Mouse (Mus musculus) G1E (cell line): ENCODE data around the gene Fcgr2b. TPM values are rescaled to one million over a fixed set of nuclear protein-coding genes. Genes with fewer than 3 reads are reported as not detected.

Source experiments
- ATAC-seq: 2 replicates; pipeline ENCODE4 v1.8.0; 2016; ENCODE audit warnings: mild to moderate bottlenecking; ENCODE audit not compliant: insufficient number of reproducible peaks, poor library complexity, low FRiP score, severe bottlenecking; ENCODE audit errors: extremely low read depth
- DNase-seq: peaks from one replicate; pipeline ENCODE4 v3.0.0; 2012; ENCODE audit warnings: low spot score
- H3K27me3 ChIP-seq: 2 replicates; pipeline ENCODE4 v1.6.1; 2012; ENCODE audit warnings: mild to moderate bottlenecking, low read length, inconsistent platforms; ENCODE audit not compliant: insufficient read depth
- H3K36me3 ChIP-seq: replicated peaks from 2 replicates; pipeline ENCODE3; 2012; ENCODE audit warnings: mild to moderate bottlenecking, inconsistent platforms
- H3K4me1 ChIP-seq: 2 replicates; pipeline ENCODE4 v1.6.1; 2012; ENCODE audit warnings: low read depth, low read length, inconsistent platforms, mixed read lengths; ENCODE audit not compliant: insufficient read depth
- H3K4me3 ChIP-seq: 2 replicates; pipeline ENCODE4 v1.5.1; 2012; ENCODE audit warnings: low read depth, mild to moderate bottlenecking, inconsistent platforms, low read length, moderate library complexity, mixed read lengths
- H3K9me3 ChIP-seq: replicated peaks from 2 replicates; pipeline ENCODE4 v1.6.1; 2012; ENCODE audit warnings: inconsistent platforms
- CTCF ChIP-seq: IDR thresholded peaks from 2 replicates; pipeline ENCODE4 v1.5.1; 2012; ENCODE audit warnings: low read depth, low read length, inconsistent platforms, mixed read lengths
- GATA1 ChIP-seq: IDR thresholded peaks from 2 replicates; pipeline ENCODE4 v1.6.1; 2012; ENCODE audit warnings: borderline replicate concordance, low read length, inconsistent platforms, mixed read lengths
- GATA2 ChIP-seq: IDR thresholded peaks from 2 replicates; pipeline ENCODE4 v1.6.1; 2012; ENCODE audit warnings: low read depth, low read length, inconsistent platforms, borderline replicate concordance
- POLR2AphosphoS5 ChIP-seq: IDR thresholded peaks from 2 replicates; pipeline ENCODE4 v1.6.1; 2012; ENCODE audit warnings: low read depth, low read length, inconsistent platforms; ENCODE audit not compliant: insufficient replicate concordance
- TAL1 ChIP-seq: conservative IDR thresholded peaks from 2 replicates; pipeline ENCODE4 v1.6.1; 2012; ENCODE audit warnings: low read depth, low read length, inconsistent platforms, mixed read lengths
- polyA plus RNA-seq: library from polyadenylated mRNA; stranded (reverse); fragments of >175 nt; gene quantifications from 2 replicates; pipeline ENCODE4 v1.2.3, GENCODE M21; 2012
- total RNA-seq, 2 experiments: library from RNA; stranded (forward) in 1 of 2; stranded (reverse) in 1 of 2; fragments of 200-1000 nt in 1 of 2; fragments of >200 nt in 1 of 2; fragmentation: Nextera tagmentation in 1 of 2; gene quantifications; 2 replicates each; pipeline ENCODE4 v1.2.3; 2014 to 2017

Fcgr2b gene
- 5.5 and 5.8 TPM in 2 replicates for total RNA-seq (2014; fragmentation: Nextera tagmentation)
- total RNA-seq (2017) = 20.5 and 22.1 TPM in 2 replicates
- polyA plus RNA-seq = 0.24 and 0.46 TPM in 2 replicates

- DNase-seq = no peak
- Histone ChIP-seq H3K4me1 (peaks cover 30% of the 10 kb centered on the region), H3K9me3 (no peaks in the 10 kb centered on the region), H3K27me3 (peaks cover 16% of the 10 kb centered on the region; the same call in 1 of the 2 replicates), H3K36me3 (no peaks in the 10 kb centered on the region), H3K4me3 (peak within 1 kb of the TSS; percentile 66)
- no peak for ATAC-seq
- TF ChIP-seq CTCF = no peak
- TF ChIP-seq TAL1 = no peak
- TF ChIP-seq GATA1 = no peak
- TF ChIP-seq POLR2AphosphoS5 = no peak
- no peak for TF ChIP-seq GATA2
Measured at GRCm38 (mm10) chr1:170976447-170976846, at the start of gene Fcgr2b. Gene Fcgr2b, minus strand, starts transcription at chr1:170976547.

- Histone ChIP-seq H3K4me1 (peaks cover 8% of the 10 kb centered on the region), H3K36me3 (no peaks in the 10 kb centered on the region), H3K9me3 (no peaks in the 10 kb centered on the region), H3K27me3 (peaks cover 28% of the 10 kb centered on the region), H3K4me3 (no peak overlapping the region)
- no peak for DNase-seq
- TF ChIP-seq GATA2 = no peak
- no peak for TF ChIP-seq POLR2AphosphoS5
- TF ChIP-seq GATA1 = no peak
- no peak for TF ChIP-seq TAL1
- TF ChIP-seq CTCF = no peak
- ATAC-seq = no peak
Measured at GRCm38 (mm10) chr1:171019311-171019950, 43.1 kb upstream of the Fcgr2b start.

- H3K9me3 ChIP-seq = no peaks in the 10 kb centered on the region
- H3K4me1 ChIP-seq = peaks cover 4% of the 10 kb centered on the region; the same call in 1 of the 2 replicates
- DNase-seq (no peak), ATAC-seq (no peak)
- H3K27me3 ChIP-seq = peaks cover 25% of the 10 kb centered on the region
- H3K4me3 ChIP-seq = no peak within 1 kb of the TSS
- TF ChIP-seq GATA2 = no peak
- TF ChIP-seq POLR2AphosphoS5 = no peak
- no peak for TF ChIP-seq GATA1
- no peak for TF ChIP-seq TAL1
- TF ChIP-seq CTCF = no peak
- H3K36me3 ChIP-seq = no peaks in the 10 kb centered on the region
Measured at GRCm38 (mm10) chr1:171018737-171019136, 42.4 kb upstream of the Fcgr2b start, which contains the start of gene Fcgr4. Gene Fcgr4, plus strand, starts transcription at chr1:171018920.

- Histone ChIP-seq H3K4me1 (peaks cover 4% of the 10 kb centered on the region; the same call in 1 of the 2 replicates), H3K36me3 (no peaks in the 10 kb centered on the region), H3K9me3 (no peaks in the 10 kb centered on the region), H3K4me3 (no peak overlapping the region), H3K27me3 (peaks cover 23% of the 10 kb centered on the region)
- DNase-seq (no peak), ATAC-seq (no peak)
- no peak for TF ChIP-seq POLR2AphosphoS5
Measured at GRCm38 (mm10) chr1:171017468-171018158, 41.3 kb upstream of the Fcgr2b start.

- Histone ChIP-seq H3K27me3 (peaks cover 23% of the 10 kb centered on the region), H3K4me1 (peaks cover 4% of the 10 kb centered on the region; the same call in 1 of the 2 replicates), H3K9me3 (no peaks in the 10 kb centered on the region), H3K36me3 (no peaks in the 10 kb centered on the region), H3K4me3 (no peak overlapping the region)
- ATAC-seq = no peak
- DNase-seq = no peak
- TF ChIP-seq GATA1 = no peak
- no peak for TF ChIP-seq GATA2
- no peak for TF ChIP-seq TAL1
- no peak for TF ChIP-seq CTCF
- no peak for TF ChIP-seq POLR2AphosphoS5
Measured at GRCm38 (mm10) chr1:171016676-171017356, 40.5 kb upstream of the Fcgr2b start.

- Histone ChIP-seq H3K9me3 (peaks cover 5% of the 10 kb centered on the region), H3K36me3 (no peaks in the 10 kb centered on the region), H3K4me1 (no peaks in the 10 kb centered on the region), H3K4me3 (no peak overlapping the region), H3K27me3 (no peaks in the 10 kb centered on the region; the same call in 1 of the 2 replicates)
- TF ChIP-seq POLR2AphosphoS5 (no peak), TAL1 (no peak), CTCF (no peak), GATA2 (no peak), GATA1 (no peak)
- ATAC-seq (no peak), DNase-seq (no peak)
Measured at GRCm38 (mm10) chr1:171011733-171012132, 35.4 kb upstream of the Fcgr2b start.
